Mouse (Mus musculus): ENCODE data around the gene Snd1.

GRCm38 (mm10) chr6:28909866-28910265, 434.9 kb downstream of the Snd1 start:
- TF ChIP-seq GATA1 (IDR thresholded peaks at IDR 0.05; ENCODE audit: borderline replicate concordance, low read length) (no peak), FLI1 (IDR thresholded peaks at IDR 0.05; ENCODE audit: low read length) (no peak)
